In genomic region chr2:60847984-60848383, GRCm38 (mm10) we compare ENCODE assay signal across 24 mouse cellular contexts.
DNase-seq lines count a peak whose midpoint lies in the region; ATAC-seq and TF ChIP-seq lines count a peak whose summit lies in the region.
"Had no signal": no experiment of that assay in that cellular context is flagged by ENCODE, and none has a peak within 500 bp of the region (broad histone marks: within the 10 kb centered on the region; RNA-seq: fewer than 3 reads in every experiment).

No protein-coding gene starts in this region.

- H3K4me3 ChIP-seq in MEL (ENCODE audit: control insufficient read depth in 1 of 2, insufficient read depth in 1 of 2, low read depth in 2 of 2, low read length in 2 of 2) = no peak overlapping the region

- peak; percentile 19 to 64; a peak in 3 of 4 replicates for TF ChIP-seq EP300 in MEL (IDR thresholded peaks at IDR 0.05; ENCODE audit: low read depth in 1 of 2, low read length in 2 of 2)

- H3K9ac ChIP-seq in MEL (ENCODE audit: control insufficient read depth, low read depth, low read length, poor library complexity, severe bottlenecking) = no peak overlapping the region

- peak; percentile 75 for DNase-seq in heart, adult 11 months
- DNase-seq in heart, adult 18-20 months = no peak
- peak; percentile 55 for DNase-seq in urinary bladder, postnatal 14 days (ENCODE audit: low spot score)
- no peak for DNase-seq in urinary bladder, postnatal 10 days (ENCODE audit: low spot score)
- DNase-seq in MEL (ENCODE audit: low read depth, low spot score) = peak; percentile 76
- peak; percentile 27 for DNase-seq in MEL-GATA-1-ER (ENCODE audit: extremely low read depth, low read depth)
- no peak for DNase-seq in adrenal gland, adult 2 months
- DNase-seq: adrenal gland, adult 8-10 months; adrenal gland, postnatal 10 days; adrenal gland, postnatal 14 days; adrenal gland, postnatal 25 days; adrenal gland, postnatal 36 days; B cell, adult 2 months; cerebellum, adult 11 months; cerebellum, adult 11-12 months; cerebellum, adult 18-20 months; cerebellum, adult 2 months; cerebellum, adult 8-10 months had no signal

- TF ChIP-seq RAD21 in MEL (IDR thresholded peaks at IDR 0.05; ENCODE audit: low read depth, low read length) = no peak

- TF ChIP-seq CTCF in MEL (IDR thresholded peaks at IDR 0.05 in 2 of 3, conservative IDR thresholded peaks at IDR 0.05 in 1 of 3; ENCODE audit: control insufficient read depth in 1 of 3, insufficient read depth in 1 of 3, low read depth in 2 of 3, low read length in 3 of 3, poor library complexity in 1 of 3, severe bottlenecking in 1 of 3) = no peak

- no peaks in the 10 kb centered on the region for H3K27me3 ChIP-seq in MEL (ENCODE audit: control insufficient read depth in 1 of 2, insufficient read depth in 2 of 2, low read length in 2 of 2)
- H3K27me3 ChIP-seq: CH12.LX, Patski had no signal

- peaks cover 0 to 25% of the 10 kb centered on the region in 2 experiments; a peak in 2 of 4 replicates for H3K36me3 ChIP-seq in MEL (ENCODE audit: control insufficient read depth in 1 of 2, insufficient read depth in 2 of 2, low read length in 2 of 2)

- ATAC-seq in frontal cortex, adult (ENCODE audit: low TSS enrichment) = no peak
- ATAC-seq: activated CD4-positive, CD25-positive, alpha-beta regulatory T cell, adult 4 months; CD4-positive, CD25-positive, alpha-beta regulatory T cell, adult 4 months; Patski had no signal

- H3K79me2 ChIP-seq in MEL (ENCODE audit: control insufficient read depth, insufficient read depth, low read length, poor library complexity) = no peaks in the 10 kb centered on the region

- no peaks in the 10 kb centered on the region for H3K9me3 ChIP-seq in MEL (replicated peaks; ENCODE audit: insufficient read depth, low read length)
- H3K9me3 ChIP-seq: G1E had no signal

- TF ChIP-seq POLR2A in MEL (IDR thresholded peaks at IDR 0.05; ENCODE audit: control insufficient read depth in 1 of 2, insufficient read depth in 1 of 2, low read depth in 1 of 2, low read length in 2 of 2, poor library complexity in 1 of 2) = no peak

- no peak overlapping the region for H3K27ac ChIP-seq in MEL (ENCODE audit: control insufficient read depth, low read depth, low read length)

- H3K4me1 ChIP-seq in MEL (ENCODE audit: control insufficient read depth in 1 of 2, insufficient read depth in 2 of 2, low read length in 2 of 2) = peaks cover 6 to 21% of the 10 kb centered on the region in 2 experiments

TF ChIP-seq in MEL, 35 proteins besides CTCF, POLR2A, EP300 and RAD21:
- TF ChIP-seq RCOR1 (IDR thresholded peaks at IDR 0.05; ENCODE audit: low read depth, low read length) (peak; percentile 96), ZKSCAN1 (IDR thresholded peaks at IDR 0.05; ENCODE audit: low read depth, low read length) (no peak), POLR2AphosphoS5 (IDR thresholded peaks at IDR 0.05; ENCODE audit: borderline replicate concordance, low read depth, low read length) (no peak), KAT2A (conservative IDR thresholded peaks at IDR 0.05; ENCODE audit: low read depth, low read length) (no peak), MYB (IDR thresholded peaks at IDR 0.05; ENCODE audit: low read depth, low read length) (no peak), GATA1 (IDR thresholded peaks at IDR 0.05; ENCODE audit: low read depth, low read length) (peak; percentile 71), CHD2 (IDR thresholded peaks at IDR 0.05; ENCODE audit: low read length) (no peak), USF1 (IDR thresholded peaks at IDR 0.05; ENCODE audit: low read depth, low read length) (no peak), ELF1 (IDR thresholded peaks at IDR 0.05; ENCODE audit: low read depth, low read length) (no peak), JUND (IDR thresholded peaks at IDR 0.05; ENCODE audit: low read depth, low read length) (no peak), BHLHE40 (IDR thresholded peaks at IDR 0.05; ENCODE audit: borderline replicate concordance, low read depth, low read length) (no peak), TCF12 (IDR thresholded peaks at IDR 0.05; ENCODE audit: low read depth, low read length) (peak; percentile 62; the same call in 1 of the 2 replicates), ZNF384 (IDR thresholded peaks at IDR 0.05; ENCODE audit: low read depth, low read length) (no peak), ETS1 (IDR thresholded peaks at IDR 0.05; ENCODE audit: low read depth, low read length) (peak; percentile 47), MEF2A (IDR thresholded peaks at IDR 0.05; ENCODE audit: extremely low read depth, insufficient replicate concordance, low read depth, low read length, poor library complexity, severe bottlenecking) (no peak), SMC3 (IDR thresholded peaks at IDR 0.05; ENCODE audit: low read depth, low read length) (no peak), GABPA (IDR thresholded peaks at IDR 0.05; ENCODE audit: low read depth, low read length) (no peak), CHD1 (IDR thresholded peaks at IDR 0.05; ENCODE audit: low read depth, low read length) (no peak), ZC3H11A (IDR thresholded peaks at IDR 0.05; ENCODE audit: low read depth, low read length) (no peak), TBP (IDR thresholded peaks at IDR 0.05; ENCODE audit: low read depth, low read length) (no peak), NRF1 (IDR thresholded peaks at IDR 0.05; ENCODE audit: insufficient read depth, low read depth, low read length, poor library complexity, severe bottlenecking) (no peak), USF2 (IDR thresholded peaks at IDR 0.05; ENCODE audit: borderline replicate concordance in 1 of 2, insufficient read depth in 1 of 2, low read depth in 1 of 2, low read length in 2 of 2) (no peak), SIN3A (IDR thresholded peaks at IDR 0.05; ENCODE audit: low read length) (no peak), MAZ (IDR thresholded peaks at IDR 0.05; ENCODE audit: low read depth, low read length) (no peak), UBTF (IDR thresholded peaks at IDR 0.05; ENCODE audit: borderline replicate concordance, insufficient read depth, low read depth, low read length) (no peak), MAFK (IDR thresholded peaks at IDR 0.05; ENCODE audit: borderline replicate concordance, low read depth, low read length) (no peak), MYC (IDR thresholded peaks at IDR 0.05; ENCODE audit: low read depth, low read length) (no peak), ZMIZ1 (IDR thresholded peaks at IDR 0.05; ENCODE audit: low read depth, low read length) (no peak), HCFC1 (IDR thresholded peaks at IDR 0.05; ENCODE audit: low read depth, low read length) (no peak), TAL1 (IDR thresholded peaks at IDR 0.05; ENCODE audit: low read length) (peak; percentile 76)

Comparison
In these comparisons a context has a peak if more than half of its experiments do, and no peak if none do; other contexts are left out.
1. DNase-seq: peak in heart, adult 11 months (single experiment), urinary bladder, postnatal 14 days (single experiment), MEL (single experiment) and MEL-GATA-1-ER (single experiment); none in heart, adult 18-20 months (0 of 2), urinary bladder, postnatal 10 days (single experiment) and adrenal gland, adult 2 months (single experiment).